Mouse (Mus musculus): ENCODE results near the gene Serpina3a. TPM values are rescaled to one million over a fixed set of nuclear protein-coding genes. Genes with fewer than 3 reads are reported as not detected.

Serpina3a gene
- total and polyA plus RNA-seq, 3 experiments = not detected

DNA sequence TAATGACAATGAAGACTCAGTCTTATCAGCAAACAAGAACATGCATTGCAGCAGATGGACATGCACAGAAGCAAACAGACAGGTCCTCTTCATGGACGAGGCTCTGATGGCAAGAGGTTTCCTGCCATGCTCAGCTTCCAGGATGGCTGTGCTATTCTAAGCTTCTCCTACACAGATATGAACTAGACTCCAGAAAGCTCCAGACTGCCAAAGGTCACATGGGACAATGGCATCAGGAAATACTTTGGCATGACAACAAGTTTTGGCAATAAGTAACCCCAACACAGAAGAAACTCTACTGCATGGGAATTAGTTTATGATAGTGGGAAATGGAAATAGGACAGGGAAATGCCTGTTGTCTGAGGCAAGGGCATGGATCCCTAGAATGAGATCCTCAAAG, 30.8 kb downstream of the Serpina3a start:
- H3K36me3 ChIP-seq (replicated peaks in 1 of 2; ENCODE audit: control insufficient read depth in 1 of 2, insufficient read depth in 1 of 2, low read length in 1 of 2) = no peaks in the 10 kb centered on the region
- no peak overlapping the region for H3K27ac ChIP-seq (ENCODE audit: insufficient read depth, low read depth)
- dilution Hi-C loops (cut with MboI; ENCODE audit: extremely low pct_ligation_motif_present, extremely low pct_unique_long_range_greater_than_20kb, low sequenced_read_pairs) (no loop called here), in situ Hi-C loops (cut with MboI; ENCODE audit: low pct_ligation_motif_present, low pct_unique_long_range_greater_than_20kb, low sequenced_read_pairs) (no loop called here)
- H3K4me1 ChIP-seq (ENCODE audit: control insufficient read depth in 1 of 2, insufficient read depth in 2 of 2) = no peaks in the 10 kb centered on the region
- DNase-seq (ENCODE audit: extremely low read depth) = no peak
- TF ChIP-seq UBTF (IDR thresholded peaks at IDR 0.05; ENCODE audit: low read depth, low read length) (no peak), NELFE (IDR thresholded peaks at IDR 0.05; ENCODE audit: low read depth, low read length) (no peak)
- no peaks in the 10 kb centered on the region for H3K79me2 ChIP-seq (replicated peaks; ENCODE audit: control insufficient read depth, extremely low read depth, insufficient read depth, poor library complexity, severe bottlenecking)
- H3K9ac ChIP-seq (ENCODE audit: insufficient read depth, low read depth) = no peak overlapping the region
- peaks cover 81% of the 10 kb centered on the region for H3K27me3 ChIP-seq (replicated peaks)
- H3K4me3 ChIP-seq (replicated peaks in 1 of 3; ENCODE audit: low read depth in 2 of 3, low read length in 2 of 3, poor library complexity in 1 of 3) = no peak overlapping the region
- H3K9me3 ChIP-seq (replicated peaks; ENCODE audit: low read length) = no peaks in the 10 kb centered on the region
- no peak overlapping the region for H3K4me2 ChIP-seq (ENCODE audit: insufficient read depth, low read depth, poor library complexity, severe bottlenecking)

DNA sequence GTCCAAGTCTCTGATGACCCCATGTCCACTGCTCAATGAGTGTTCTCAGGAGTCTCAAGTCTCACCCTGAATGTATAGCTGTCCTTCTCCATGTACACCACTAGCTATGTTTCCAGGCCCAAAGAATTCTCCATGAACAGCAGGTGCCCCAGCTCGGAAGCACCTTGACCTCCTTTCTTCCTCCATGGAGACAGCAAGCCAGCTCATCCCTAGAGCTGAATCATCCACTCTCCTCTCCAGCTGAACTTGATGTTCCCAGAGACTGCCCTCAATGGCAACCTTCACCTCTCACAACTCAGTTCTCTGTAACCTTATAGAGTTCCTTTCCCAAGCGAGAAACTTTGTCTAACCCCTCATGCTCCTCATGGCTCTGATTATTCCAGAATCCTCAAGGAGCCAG, 33.0 kb downstream of the Serpina3a start:
- TF ChIP-seq GABPA (IDR thresholded peaks at IDR 0.05; ENCODE audit: insufficient replicate concordance, low read depth, low read length) (no peak), JUND (conservative IDR thresholded peaks at IDR 0.05; ENCODE audit: low read depth, low read length) (no peak), IRF4 (IDR thresholded peaks at IDR 0.05; ENCODE audit: low read depth, low read length) (no peak), SIN3A (IDR thresholded peaks at IDR 0.05; ENCODE audit: low read length) (no peak), HCFC1 (IDR thresholded peaks at IDR 0.05; ENCODE audit: low read depth, low read length) (no peak)
- no peaks in the 10 kb centered on the region for H3K79me2 ChIP-seq (replicated peaks; ENCODE audit: control insufficient read depth, extremely low read depth, insufficient read depth, poor library complexity, severe bottlenecking)
- H3K27me3 ChIP-seq (replicated peaks) = peaks cover 74% of the 10 kb centered on the region
- dilution Hi-C loops (cut with MboI; ENCODE audit: extremely low pct_ligation_motif_present, extremely low pct_unique_long_range_greater_than_20kb, low sequenced_read_pairs) = no loop called here
- no peak for DNase-seq (ENCODE audit: extremely low read depth)
- H3K36me3 ChIP-seq (replicated peaks in 1 of 2; ENCODE audit: control insufficient read depth in 1 of 2, insufficient read depth in 1 of 2, low read length in 1 of 2) = no peaks in the 10 kb centered on the region
- no peaks in the 10 kb centered on the region for H3K4me1 ChIP-seq (ENCODE audit: control insufficient read depth in 1 of 2, insufficient read depth in 2 of 2)
- H3K9me3 ChIP-seq (replicated peaks; ENCODE audit: low read length) = no peaks in the 10 kb centered on the region
- no peak overlapping the region for H3K27ac ChIP-seq (ENCODE audit: insufficient read depth, low read depth)
- no peak overlapping the region for H3K9ac ChIP-seq (ENCODE audit: insufficient read depth, low read depth)
- in situ Hi-C loops (cut with MboI; ENCODE audit: low pct_ligation_motif_present, low pct_unique_long_range_greater_than_20kb, low sequenced_read_pairs) = no loop called here
- no peak overlapping the region for H3K4me3 ChIP-seq (replicated peaks in 1 of 3; ENCODE audit: low read depth in 2 of 3, low read length in 2 of 3, poor library complexity in 1 of 3)
- no peak overlapping the region for H3K4me2 ChIP-seq (ENCODE audit: insufficient read depth, low read depth, poor library complexity, severe bottlenecking)

DNA sequence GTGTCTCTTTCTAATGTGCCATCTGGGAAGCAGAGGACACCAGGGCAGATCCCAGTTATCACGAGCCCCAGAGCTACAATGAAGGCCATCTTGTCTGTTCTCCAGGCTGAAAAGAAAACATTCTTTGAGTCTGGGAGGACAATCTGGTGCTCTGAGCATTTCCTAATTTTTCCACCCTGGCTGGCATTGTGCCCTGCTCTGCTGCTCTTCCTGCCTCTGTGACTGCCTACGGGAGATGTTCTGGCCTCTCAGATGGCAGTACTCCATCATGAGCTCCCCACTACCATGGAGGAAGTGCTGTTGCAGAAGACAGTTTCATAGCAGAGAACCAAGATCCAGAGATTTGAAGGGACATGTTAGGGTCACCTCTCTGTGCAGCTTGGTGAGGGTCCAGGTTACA, 39.5 kb downstream of the Serpina3a start:
- Histone ChIP-seq H3K27ac (ENCODE audit: insufficient read depth, low read depth) (no peak overlapping the region), H3K4me3 (replicated peaks in 1 of 3; ENCODE audit: low read depth in 2 of 3, low read length in 2 of 3, poor library complexity in 1 of 3) (no peak overlapping the region), H3K79me2 (replicated peaks; ENCODE audit: control insufficient read depth, extremely low read depth, insufficient read depth, poor library complexity, severe bottlenecking) (no peaks in the 10 kb centered on the region), H3K27me3 (replicated peaks) (peaks cover 46% of the 10 kb centered on the region), H3K4me1 (ENCODE audit: control insufficient read depth in 1 of 2, insufficient read depth in 2 of 2) (no peaks in the 10 kb centered on the region), H3K36me3 (replicated peaks in 1 of 2; ENCODE audit: control insufficient read depth in 1 of 2, insufficient read depth in 1 of 2, low read length in 1 of 2) (no peaks in the 10 kb centered on the region), H3K9me3 (replicated peaks; ENCODE audit: low read length) (no peaks in the 10 kb centered on the region), H3K4me2 (ENCODE audit: insufficient read depth, low read depth, poor library complexity, severe bottlenecking) (no peak overlapping the region), H3K9ac (ENCODE audit: insufficient read depth, low read depth) (no peak overlapping the region)
- dilution Hi-C loops (cut with MboI; ENCODE audit: extremely low pct_ligation_motif_present, extremely low pct_unique_long_range_greater_than_20kb, low sequenced_read_pairs) = no loop called here
- in situ Hi-C loops (cut with MboI; ENCODE audit: low pct_ligation_motif_present, low pct_unique_long_range_greater_than_20kb, low sequenced_read_pairs) = no loop called here
- no peak for DNase-seq (ENCODE audit: extremely low read depth)
- TF ChIP-seq UBTF (IDR thresholded peaks at IDR 0.05; ENCODE audit: low read depth, low read length) = no peak
- TF ChIP-seq USF1 (IDR thresholded peaks at IDR 0.05; ENCODE audit: low read depth, low read length) = no peak
- no peak for TF ChIP-seq RAD21 (IDR thresholded peaks at IDR 0.05; ENCODE audit: low read depth, low read length)
- TF ChIP-seq MAZ (IDR thresholded peaks at IDR 0.05; ENCODE audit: low read depth, low read length) = no peak
- TF ChIP-seq USF2 (conservative IDR thresholded peaks at IDR 0.05; ENCODE audit: low read depth, low read length) = no peak

Measured in CH12.LX (cell line).